ENCODE assay signal across 17 mouse cellular contexts in genomic region chrX:112368426-112368825, GRCm38 (mm10). TPM values are rescaled to one million over a fixed set of nuclear protein-coding genes. Genes with fewer than 3 reads are reported as not detected.
A peak's percentile ranks its signal among the peaks of the same experiment; 100 is the strongest.
DNase-seq lines count a peak whose midpoint lies in the region; ATAC-seq and TF ChIP-seq lines count a peak whose summit lies in the region.
"Had no signal": no experiment of that assay in that cellular context is flagged by ENCODE, and none has a peak within 500 bp of the region (broad histone marks: within the 10 kb centered on the region; RNA-seq: fewer than 3 reads in every experiment).

No protein-coding gene starts in this region.

- H3K4me2 ChIP-seq in hindbrain, postnatal 0 days (ENCODE audit: low read depth, low read length) = no peak overlapping the region
- H3K4me2 ChIP-seq in hindbrain, embryonic 12.5 days (replicated peaks) = no peak overlapping the region
- H3K4me2 ChIP-seq in lung, embryonic 14.5 days = no peak overlapping the region
- H3K4me2 ChIP-seq: hindbrain, embryonic 15.5 days had no signal

- H3K9ac ChIP-seq in hindbrain, postnatal 0 days (replicated peaks; ENCODE audit: low read length) = no peak overlapping the region
- no peak overlapping the region for H3K9ac ChIP-seq in hindbrain, embryonic 12.5 days
- no peak overlapping the region for H3K9ac ChIP-seq in lung, embryonic 14.5 days
- H3K9ac ChIP-seq: hindbrain, embryonic 15.5 days had no signal

- DNase-seq in hindbrain, postnatal 0 days (ENCODE audit: low spot score) = peak; percentile 10
- peak; percentile 22 for DNase-seq in lung, embryonic 14.5 days
- no peak for DNase-seq in lung, postnatal 10 days
- no peak for DNase-seq in frontal cortex, postnatal 25 days (ENCODE audit: low spot score in 2 of 2)
- DNase-seq: adrenal gland, postnatal 14 days; cerebellum, adult 8-10 months had no signal

- TF ChIP-seq POLR2A in bone marrow, adult 2 months (IDR thresholded peaks at IDR 0.05; ENCODE audit: borderline replicate concordance, control insufficient read depth, low read depth, low read length) = no peak

- no peak overlapping the region for H3K27ac ChIP-seq in hindbrain, postnatal 0 days
- no peak overlapping the region for H3K27ac ChIP-seq in hindbrain, embryonic 12.5 days
- no peak overlapping the region for H3K27ac ChIP-seq in lung, embryonic 14.5 days (ENCODE audit: low read depth)
- H3K27ac ChIP-seq in bone marrow, adult 2 months (ENCODE audit: control insufficient read depth, insufficient read depth, low read depth, low read length, poor library complexity) = no peak overlapping the region
- H3K27ac ChIP-seq: heart, embryonic 10.5 days; hindbrain, embryonic 15.5 days; macrophage had no signal

- TF ChIP-seq CTCF in hindbrain, postnatal 0 days (IDR thresholded peaks at IDR 0.05; ENCODE audit: low read depth) = peak; percentile 41
- TF ChIP-seq CTCF in lung, embryonic 14.5 days (IDR thresholded peaks at IDR 0.05; ENCODE audit: low read depth) = peak; percentile 21; the same call in 1 of the 2 replicates
- peak; percentile 36 for TF ChIP-seq CTCF in E14TG2a.4 (conservative IDR thresholded peaks at IDR 0.05; ENCODE audit: low read length)
- peak; percentile 18; the same call in 1 of the 2 replicates for TF ChIP-seq CTCF in bone marrow, adult 2 months (IDR thresholded peaks at IDR 0.05; ENCODE audit: control insufficient read depth, insufficient read depth, low read length)

- no peak for ATAC-seq in hindbrain, postnatal 0 days
- no peak for ATAC-seq in hindbrain, embryonic 12.5 days (ENCODE audit: low FRiP score)
- no peak for ATAC-seq in lung, embryonic 14.5 days (ENCODE audit: insufficient read depth)
- ATAC-seq in granulocyte monocyte progenitor cell, adult 5-6 weeks (replicated peaks; ENCODE audit: poor library complexity, severe bottlenecking) = no peak

- H3K9me3 ChIP-seq in hindbrain, postnatal 0 days (ENCODE audit: low read length) = peaks cover 6% of the 10 kb centered on the region; the same call in 1 of the 2 replicates
- H3K9me3 ChIP-seq in hindbrain, embryonic 12.5 days (replicated peaks) = peaks cover 7% of the 10 kb centered on the region
- peaks cover 7% of the 10 kb centered on the region for H3K9me3 ChIP-seq in lung, embryonic 14.5 days (ENCODE audit: low read depth, low read length)
- no peaks in the 10 kb centered on the region for H3K9me3 ChIP-seq in E14TG2a.4 (ENCODE audit: low read length)

- H3K4me1 ChIP-seq in hindbrain, postnatal 0 days (ENCODE audit: insufficient read depth, low read length) = no peaks in the 10 kb centered on the region
- no peaks in the 10 kb centered on the region for H3K4me1 ChIP-seq in hindbrain, embryonic 12.5 days
- H3K4me1 ChIP-seq in lung, embryonic 14.5 days (ENCODE audit: insufficient read depth) = no peaks in the 10 kb centered on the region
- H3K4me1 ChIP-seq in E14TG2a.4 (replicated peaks; ENCODE audit: low read depth, low read length) = no peaks in the 10 kb centered on the region
- no peaks in the 10 kb centered on the region for H3K4me1 ChIP-seq in bone marrow, adult 2 months (ENCODE audit: control insufficient read depth, insufficient read depth, low read length)
- H3K4me1 ChIP-seq: heart, embryonic 10.5 days; hindbrain, embryonic 15.5 days had no signal

- H3K27me3 ChIP-seq in hindbrain, postnatal 0 days (ENCODE audit: insufficient read depth, low read length) = no peaks in the 10 kb centered on the region
- H3K27me3 ChIP-seq in hindbrain, embryonic 12.5 days = no peaks in the 10 kb centered on the region
- no peaks in the 10 kb centered on the region for H3K27me3 ChIP-seq in lung, embryonic 14.5 days (ENCODE audit: insufficient read depth, low read length)
- peaks cover 5% of the 10 kb centered on the region for H3K27me3 ChIP-seq in E14TG2a.4 (ENCODE audit: insufficient read depth, low read length)
- H3K27me3 ChIP-seq: hindbrain, embryonic 15.5 days had no signal

- 49% methylated on average over 4 of the region's 4 CpGs for WGBS in hindbrain, postnatal 0 days
- 39% methylated on average over 4 of the region's 4 CpGs for WGBS in hindbrain, embryonic 12.5 days
- 34% methylated on average over 4 of the region's 4 CpGs for WGBS in lung, embryonic 14.5 days
- 40% methylated on average over 4 of the region's 4 CpGs for WGBS in bone marrow, adult 2 months

- H3K4me3 ChIP-seq in hindbrain, postnatal 0 days (ENCODE audit: low read length) = no peak overlapping the region
- H3K4me3 ChIP-seq in hindbrain, embryonic 12.5 days = no peak overlapping the region
- no peak overlapping the region for H3K4me3 ChIP-seq in lung, embryonic 14.5 days (ENCODE audit: low read depth, low read length)
- no peak overlapping the region for H3K4me3 ChIP-seq in E14TG2a.4 (replicated peaks; ENCODE audit: low read length)
- H3K4me3 ChIP-seq in bone marrow, adult 2 months (replicated peaks; ENCODE audit: control insufficient read depth, low read depth, low read length) = no peak overlapping the region
- H3K4me3 ChIP-seq: heart, embryonic 10.5 days; hindbrain, embryonic 15.5 days had no signal

- no peaks in the 10 kb centered on the region for H3K36me3 ChIP-seq in hindbrain, postnatal 0 days (ENCODE audit: insufficient read depth, low read length)
- no peaks in the 10 kb centered on the region for H3K36me3 ChIP-seq in hindbrain, embryonic 12.5 days
- H3K36me3 ChIP-seq in lung, embryonic 14.5 days (ENCODE audit: insufficient read depth) = 0 out of 2 replicates have a peak, but pooled peaks cover 3% of the 10 kb centered on the region
- no peaks in the 10 kb centered on the region for H3K36me3 ChIP-seq in E14TG2a.4 (ENCODE audit: insufficient read depth, low read length)
- H3K36me3 ChIP-seq: heart, embryonic 10.5 days; hindbrain, embryonic 15.5 days had no signal

RNA-seq across cellular contexts. Expression of gene Satl1, which starts 38.2 kb away (rescaled TPM):
- not detected in 2 replicates for total RNA-seq in hindbrain, postnatal 0 days (2014; rRNA removed)
- polyA plus RNA-seq in hindbrain, postnatal 0 days (2015; fragmentation: Nextera tagmentation; extraction: Ambion mirVana) = not detected in 2 replicates
- not detected in 2 replicates for polyA plus RNA-seq in hindbrain, embryonic 12.5 days (2016; fragmentation: Nextera tagmentation; extraction: Ambion mirVana)
- polyA plus RNA-seq in lung, embryonic 14.5 days (2014; fragmentation: Nextera tagmentation; extraction: Ambion mirVana) = not detected in 2 replicates
- not detected in 2 replicates for polyA plus RNA-seq in bone marrow, adult 2 months (2011; ENCODE audit: insufficient read depth, insufficient read length, low replicate concordance, missing spikeins)
- not detected in 2 replicates for total RNA-seq in granulocyte monocyte progenitor cell, adult 5-6 weeks (2014; fragmentation: Nextera tagmentation)
- not detected in 2 replicates for total RNA-seq in granulocyte monocyte progenitor cell, adult 5-6 weeks (2017)
- total RNA-seq: adrenal gland, postnatal 14 days; layer of hippocampus, adult 8-10 months had no signal
- polyA plus RNA-seq: heart, embryonic 10.5 days; hindbrain, embryonic 15.5 days; limb, embryonic 11.5 days; macrophage; stomach, embryonic 14.5 days; urinary bladder, adult 2 months had no signal

RNA-seq across cellular contexts. Expression of gene Apool, which starts 57.3 kb away (rescaled TPM):
- 4.3 and 5.5 TPM in 2 replicates for total RNA-seq in hindbrain, postnatal 0 days (2014; rRNA removed)
- polyA plus RNA-seq in hindbrain, postnatal 0 days (2015; fragmentation: Nextera tagmentation; extraction: Ambion mirVana) = 14.7 and 16.2 TPM in 2 replicates
- polyA plus RNA-seq in hindbrain, embryonic 12.5 days (2016; fragmentation: Nextera tagmentation; extraction: Ambion mirVana) = 43.6 and 46.1 TPM in 2 replicates
- 50.3 and 54.1 TPM in 2 replicates for polyA plus RNA-seq in lung, embryonic 14.5 days (2014; fragmentation: Nextera tagmentation; extraction: Ambion mirVana)
- polyA plus RNA-seq in bone marrow, adult 2 months (2011; ENCODE audit: insufficient read depth, insufficient read length, low replicate concordance, missing spikeins) = 7.9 and 12.6 TPM in 2 replicates
- 24.3 and 31.5 TPM in 2 replicates for total RNA-seq in granulocyte monocyte progenitor cell, adult 5-6 weeks (2014; fragmentation: Nextera tagmentation)
- 20.7 and 29.0 TPM in 2 replicates for total RNA-seq in granulocyte monocyte progenitor cell, adult 5-6 weeks (2017)

Comparison
In these comparisons a context has a peak if more than half of its experiments do, and no peak if none do; other contexts are left out.
1. DNase-seq: peak in hindbrain, postnatal 0 days (single experiment) and lung, embryonic 14.5 days (single experiment); none in lung, postnatal 10 days (single experiment) and frontal cortex, postnatal 25 days (0 of 2).
2. Peak in every context shown above with its lines, with median percentiles within 50 percentile points of each other: CTCF ChIP-seq.